Mouse (Mus musculus) intestine, embryonic 15.5 days (tissue): ENCODE results near the gene Ric1. TPM values are rescaled to one million over a fixed set of nuclear protein-coding genes. Genes with fewer than 3 reads are reported as not detected.
"Not testable (repeated sequence)": the region's sequence is repeated elsewhere in the genome, so short reads cannot be mapped to it uniquely, and the experiment has no call there.

Experiments
- ATAC-seq: fragments of 200-750 bp; cut with Nextera tagmentation; 2 replicates; pipeline ENCODE4 v1.8.0; 2017; ENCODE audit warnings: moderate TSS enrichment, moderate library complexity
- H3K27ac ChIP-seq: fragments of 300-500 bp; sonication (generic); 2 replicates; pipeline ENCODE4 v1.5.1; 2015; ENCODE audit warnings: mild to moderate bottlenecking, inconsistent platforms
- H3K27me3 ChIP-seq: fragments of 300-500 bp; sonication (generic); replicated peaks from 2 replicates; pipeline ENCODE4 v1.6.1; 2015; ENCODE audit warnings: inconsistent platforms
- H3K36me3 ChIP-seq: fragments of 300-500 bp; sonication (generic); 2 replicates; pipeline ENCODE4 v1.6.1; 2015; ENCODE audit warnings: inconsistent platforms
- H3K4me1 ChIP-seq: fragments of 300-500 bp; sonication (generic); replicated peaks from 2 replicates; pipeline ENCODE4 v1.6.1; 2015; ENCODE audit warnings: inconsistent platforms
- H3K4me2 ChIP-seq: fragments of 300-500 bp; sonication (generic); replicated peaks from 2 replicates; pipeline ENCODE4 v1.6.1; 2015; ENCODE audit warnings: mild to moderate bottlenecking, inconsistent platforms
- H3K4me3 ChIP-seq: fragments of 300-500 bp; sonication (generic); replicated peaks from 2 replicates; pipeline ENCODE4 v1.5.1; 2015; ENCODE audit warnings: inconsistent platforms
- H3K9ac ChIP-seq: fragments of 300-500 bp; sonication (generic); 2 replicates; pipeline ENCODE4 v1.6.1; 2015; ENCODE audit warnings: inconsistent platforms
- H3K9me3 ChIP-seq: fragments of 300-500 bp; sonication (generic); 2 replicates; pipeline ENCODE4 v1.6.1; 2016; ENCODE audit warnings: inconsistent platforms
- WGBS: fragments of 180-500 bp; shearing (Covaris S2); methylation state at CpG from one replicate; pipeline ENCODE4 v1.1.7; 2015; 5-methylcytosine and 5-hydroxymethylcytosine counted together
- polyA plus RNA-seq: library from polyadenylated mRNA; unstranded; fragments of >200 nt; fragmentation: Nextera tagmentation; extraction: Ambion mirVana; gene quantifications from 2 replicates; pipeline ENCODE4 v1.2.1, GENCODE M21; 2015

The Ric1 gene
- polyA plus RNA-seq, 1 experiment from 2014 or later: 12.3 TPM

DNA sequence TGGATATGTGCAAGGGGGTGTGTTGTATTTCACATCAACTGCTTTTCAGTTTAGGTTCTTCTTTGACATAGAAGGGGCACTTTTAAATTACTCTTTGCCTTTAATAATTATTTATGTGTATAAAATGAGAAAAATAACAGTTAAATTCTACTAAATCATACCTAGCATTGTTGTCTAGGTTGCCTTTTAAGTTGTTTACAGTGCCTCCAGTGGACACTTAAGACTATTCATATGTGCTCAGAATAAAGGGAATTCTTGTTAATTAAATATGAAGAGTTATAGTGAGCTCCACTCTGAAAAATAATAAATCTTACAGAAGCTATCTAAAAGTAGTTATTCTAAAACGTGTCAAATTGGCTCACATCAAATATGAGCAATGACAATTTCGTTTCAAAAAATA lies 28.5 kb downstream of the Ric1 start:
- no peaks in the 10 kb centered on the region for H3K36me3 ChIP-seq
- H3K9ac ChIP-seq: no peak overlapping the region
- H3K27me3 ChIP-seq: no peaks in the 10 kb centered on the region
- ATAC-seq: no peak
- H3K4me3 ChIP-seq: no peak overlapping the region
- WGBS: 88% methylated on average over 2 of the region's 2 CpGs
- H3K4me1 ChIP-seq: no peaks in the 10 kb centered on the region
- no peaks in the 10 kb centered on the region for H3K9me3 ChIP-seq
- H3K4me2 ChIP-seq: no peak overlapping the region
- H3K27ac ChIP-seq: no peak overlapping the region

DNA sequence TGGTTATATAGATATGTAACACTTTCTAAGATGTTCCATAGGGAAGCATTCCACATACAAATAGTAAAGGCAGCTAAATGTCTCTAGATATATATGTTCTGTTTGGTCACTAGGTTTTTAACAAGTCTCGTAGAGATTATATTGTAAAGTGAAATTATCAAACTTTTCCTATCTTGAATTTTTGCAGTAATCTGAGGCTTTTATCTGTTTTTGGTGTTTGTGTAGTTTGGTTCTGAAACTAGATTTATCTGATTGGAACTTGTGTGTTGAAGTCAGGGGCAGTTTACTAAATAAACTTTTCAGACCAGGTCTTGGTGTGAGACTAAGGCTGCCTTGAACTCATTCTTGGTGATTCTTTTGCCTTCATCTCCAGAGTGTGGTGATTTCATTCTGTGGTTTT lies 29.0 kb downstream of the Ric1 start:
- Histone ChIP-seq H3K4me2 (no peak overlapping the region), H3K4me1 (no peaks in the 10 kb centered on the region), H3K36me3 (no peaks in the 10 kb centered on the region), H3K4me3 (no peak overlapping the region), H3K27ac (no peak overlapping the region), H3K9ac (no peak overlapping the region), H3K27me3 (no peaks in the 10 kb centered on the region), H3K9me3 (no peaks in the 10 kb centered on the region)
- WGBS: 93% methylated on average over 1 of the region's 1 CpGs
- no peak for ATAC-seq

GRCm38 (mm10) chr19:29551980-29552379 lies 29.9 kb downstream of the Ric1 start:
- not testable (repeated sequence) for H3K36me3 ChIP-seq
- WGBS: 79% methylated on average over 1 of the region's 1 CpGs

GRCm38 (mm10) chr19:29557171-29557845 lies 35.2 kb downstream of the Ric1 start:
- not testable (repeated sequence) for H3K4me2 ChIP-seq, H3K4me1 ChIP-seq, H3K36me3 ChIP-seq, H3K27me3 ChIP-seq, ATAC-seq, H3K27ac ChIP-seq, H3K4me3 ChIP-seq, H3K9me3 ChIP-seq, H3K9ac ChIP-seq
- WGBS: 92% methylated on average over 7 of the region's 7 CpGs

More at GRCm38 (mm10) chr19:29551980-29552379, 29.9 kb downstream of the Ric1 start:
- not testable (repeated sequence) for H3K4me2 ChIP-seq, H3K4me1 ChIP-seq, ATAC-seq, H3K9me3 ChIP-seq, H3K27me3 ChIP-seq, H3K9ac ChIP-seq, H3K4me3 ChIP-seq, H3K27ac ChIP-seq

- no peaks in the 10 kb centered on the region for H3K27me3 ChIP-seq
- H3K4me1 ChIP-seq: no peaks in the 10 kb centered on the region
- no peaks in the 10 kb centered on the region for H3K9me3 ChIP-seq
- H3K27ac ChIP-seq: no peak overlapping the region
- H3K36me3 ChIP-seq: no peaks in the 10 kb centered on the region
- no peak overlapping the region for H3K4me3 ChIP-seq
- no peak overlapping the region for H3K9ac ChIP-seq
- WGBS: 72% methylated on average over 4 of the region's 4 CpGs
- H3K4me2 ChIP-seq: no peak overlapping the region
- no peak for ATAC-seq
Observed at GRCm38 (mm10) chr19:29562166-29562565, 40.1 kb downstream of the Ric1 start.

DNA sequence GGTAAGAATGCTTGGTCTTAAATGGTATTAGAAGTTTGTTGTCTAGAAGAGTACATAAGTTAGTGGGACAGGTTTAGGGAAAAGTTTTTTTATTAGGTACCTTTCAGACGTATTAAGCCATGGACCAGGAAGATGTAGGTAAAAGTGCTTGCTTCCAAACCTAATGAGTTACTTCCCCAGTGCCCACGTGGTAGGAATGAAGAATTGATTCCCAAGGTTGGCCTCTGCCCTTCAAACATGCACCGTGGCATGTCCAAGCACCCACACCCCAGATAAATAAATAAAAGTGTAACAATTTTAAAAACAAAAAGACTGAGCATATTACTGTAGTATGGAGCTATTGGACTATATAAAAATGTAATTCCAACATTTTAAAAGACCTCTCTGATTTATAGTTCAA lies 40.5 kb downstream of the Ric1 start:
- Histone ChIP-seq H3K4me1 (no peaks in the 10 kb centered on the region), H3K4me3 (no peak overlapping the region), H3K4me2 (no peak overlapping the region), H3K27me3 (no peaks in the 10 kb centered on the region), H3K27ac (no peak overlapping the region), H3K9me3 (no peaks in the 10 kb centered on the region), H3K9ac (no peak overlapping the region), H3K36me3 (no peaks in the 10 kb centered on the region)
- no peak for ATAC-seq
- 52% methylated on average over 3 of the region's 3 CpGs for WGBS

DNA sequence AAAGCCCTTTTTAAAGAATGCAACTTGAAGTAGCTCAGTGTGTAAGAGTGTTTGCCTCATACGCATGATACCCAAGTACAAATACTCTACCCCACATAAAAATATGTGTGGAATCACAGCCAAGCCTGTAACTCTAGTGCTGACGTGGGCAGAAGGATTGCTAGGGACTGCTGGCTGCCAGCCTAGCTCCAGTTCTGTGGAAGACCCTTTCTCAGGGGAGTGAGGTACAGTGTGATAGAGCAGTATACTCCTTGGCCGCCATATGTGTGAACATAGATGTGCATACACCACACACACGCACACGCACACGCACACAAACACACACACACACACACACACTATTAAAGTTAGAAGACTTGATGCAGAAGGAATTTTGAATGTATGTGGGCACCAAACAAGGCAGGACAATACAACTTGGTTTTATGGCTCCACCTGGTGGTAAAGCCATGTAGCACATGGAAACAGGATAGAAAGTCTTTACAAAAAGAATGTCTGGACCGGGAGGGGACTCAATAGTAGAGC lies 41.2 kb downstream of the Ric1 start:
- no peaks in the 10 kb centered on the region for H3K27me3 ChIP-seq
- peak; percentile 63 for ATAC-seq
- H3K9me3 ChIP-seq: no peaks in the 10 kb centered on the region
- WGBS: 70% methylated on average over 7 of the region's 7 CpGs
- no peak overlapping the region for H3K4me2 ChIP-seq
- H3K27ac ChIP-seq: no peak overlapping the region
- no peaks in the 10 kb centered on the region for H3K36me3 ChIP-seq
- H3K9ac ChIP-seq: no peak overlapping the region
- no peaks in the 10 kb centered on the region for H3K4me1 ChIP-seq
- no peak overlapping the region for H3K4me3 ChIP-seq

DNA sequence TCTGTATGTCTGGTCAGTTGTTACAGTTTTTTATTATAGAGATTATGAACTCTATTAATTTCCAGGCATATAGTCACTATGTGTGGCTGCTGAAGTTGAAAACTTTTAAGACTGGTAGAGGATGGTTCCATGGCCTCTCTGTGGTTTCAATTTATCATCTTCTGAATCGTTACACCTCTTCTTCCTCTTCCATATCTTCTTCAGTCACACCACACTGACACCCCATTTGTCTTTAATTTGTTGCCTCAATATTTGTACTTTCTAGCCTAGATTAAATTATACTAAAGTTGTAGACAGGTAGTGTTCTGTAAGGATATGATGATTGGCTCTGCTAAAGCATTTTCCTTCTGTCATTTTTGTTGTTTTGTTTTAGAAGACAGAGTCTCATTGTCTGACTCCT lies 44.4 kb downstream of the Ric1 start:
- no peaks in the 10 kb centered on the region for H3K4me1 ChIP-seq

GRCm38 (mm10) chr19:29582439-29582838 lies 60.4 kb downstream of the Ric1 start:
- Histone ChIP-seq H3K27me3 (no peaks in the 10 kb centered on the region), H3K4me3 (no peak overlapping the region), H3K9ac (no peak overlapping the region), H3K36me3 (peaks cover 6% of the 10 kb centered on the region; the same call in 1 of the 2 replicates), H3K9me3 (no peaks in the 10 kb centered on the region), H3K27ac (no peak overlapping the region), H3K4me2 (no peak overlapping the region), H3K4me1 (no peaks in the 10 kb centered on the region)
- 69% methylated on average over 2 of the region's 2 CpGs for WGBS
- ATAC-seq: 0 out of 2 replicates have a peak, but pooled peaks have one; percentile 58

More for the DNA sequence above, 44.4 kb downstream of the Ric1 start:
- Histone ChIP-seq H3K9ac (no peak overlapping the region), H3K4me3 (no peak overlapping the region), H3K9me3 (no peaks in the 10 kb centered on the region), H3K36me3 (peaks cover 8% of the 10 kb centered on the region; the same call in 1 of the 2 replicates), H3K27me3 (no peaks in the 10 kb centered on the region), H3K4me2 (no peak overlapping the region), H3K27ac (no peak overlapping the region)
- 88% methylated on average over 1 of the region's 1 CpGs for WGBS
- no peak for ATAC-seq

DNA sequence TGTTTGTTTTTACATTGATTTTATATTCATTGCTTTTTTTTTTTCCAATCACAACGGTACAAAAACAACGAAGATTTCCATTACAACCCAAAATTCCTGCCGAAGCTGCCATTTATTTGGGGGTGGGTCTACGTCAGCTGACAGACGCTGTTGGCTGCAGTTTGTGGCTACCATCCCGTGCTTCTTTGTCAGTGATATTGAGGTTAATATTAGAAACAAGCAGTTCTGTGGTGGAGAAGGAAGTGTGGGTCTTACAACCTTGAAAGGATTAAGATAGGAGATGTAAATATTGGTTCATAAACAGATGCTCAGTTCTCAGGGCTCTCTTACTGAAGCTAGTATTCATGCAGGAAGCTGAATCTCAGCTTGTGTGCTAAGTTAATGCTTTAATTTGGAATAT lies 61.7 kb downstream of the Ric1 start:
- Histone ChIP-seq H3K4me2 (no peak overlapping the region), H3K27me3 (no peaks in the 10 kb centered on the region), H3K4me1 (no peaks in the 10 kb centered on the region), H3K9ac (no peak overlapping the region), H3K9me3 (no peaks in the 10 kb centered on the region), H3K4me3 (no peak overlapping the region), H3K36me3 (peaks cover 11% of the 10 kb centered on the region; the same call in 1 of the 2 replicates), H3K27ac (no peak overlapping the region)
- 0 out of 2 replicates have a peak, but pooled peaks have one; percentile 51 for ATAC-seq
- 73% methylated on average over 6 of the region's 6 CpGs for WGBS

DNA sequence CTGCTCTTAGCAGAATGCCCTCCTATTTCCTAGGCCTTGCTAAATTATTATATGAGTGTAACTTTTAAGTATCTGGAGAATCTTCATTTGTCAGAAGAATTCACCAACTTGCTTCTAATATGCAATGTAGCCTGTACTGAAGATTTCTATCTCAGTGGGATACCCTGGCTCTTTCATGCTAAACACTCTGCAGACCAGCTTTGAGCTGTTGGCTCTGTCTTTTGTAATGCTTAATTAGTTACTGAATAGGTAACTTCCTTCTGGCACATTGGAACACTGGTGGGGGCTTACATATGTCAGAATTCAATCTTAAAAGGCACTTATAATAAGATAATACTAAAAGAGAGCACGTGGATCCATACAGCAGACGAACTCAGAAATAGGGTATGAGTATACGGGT lies 71.7 kb downstream of the Ric1 start:
- peaks cover 14% of the 10 kb centered on the region for H3K36me3 ChIP-seq
- H3K4me2 ChIP-seq, H3K4me1 ChIP-seq, H3K27me3 ChIP-seq, H3K9ac ChIP-seq, ATAC-seq, H3K9me3 ChIP-seq, H3K4me3 ChIP-seq, H3K27ac ChIP-seq: not testable (repeated sequence)
- WGBS: 84% methylated on average over 3 of the region's 3 CpGs

DNA sequence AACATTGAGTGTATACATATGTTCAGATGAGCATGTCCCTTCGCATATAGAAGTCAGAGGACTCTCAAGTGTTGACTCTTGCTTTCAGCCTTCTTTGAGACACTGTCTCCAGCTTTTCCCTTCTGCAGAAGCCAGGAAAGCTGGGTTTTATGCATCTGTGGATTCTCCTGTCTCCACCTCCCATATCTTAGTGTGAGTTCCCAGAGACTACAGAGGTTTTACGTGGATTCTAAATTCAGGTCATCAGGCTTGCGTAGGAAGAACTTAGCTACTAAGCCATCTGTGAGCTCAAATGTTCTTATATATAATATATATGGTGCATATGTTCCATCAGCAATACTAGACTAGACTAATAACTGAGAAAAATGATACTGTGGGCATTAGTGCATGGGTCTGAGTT lies 74.2 kb downstream of the Ric1 start:
- H3K36me3 ChIP-seq: peaks cover 17% of the 10 kb centered on the region
- WGBS: 91% methylated on average over 3 of the region's 3 CpGs
- no peak overlapping the region for H3K4me2 ChIP-seq
- H3K4me1 ChIP-seq: no peaks in the 10 kb centered on the region
- H3K4me3 ChIP-seq: no peak overlapping the region
- no peaks in the 10 kb centered on the region for H3K27me3 ChIP-seq
- ATAC-seq: no peak
- H3K27ac ChIP-seq: no peak overlapping the region
- no peak overlapping the region for H3K9ac ChIP-seq
- H3K9me3 ChIP-seq: no peaks in the 10 kb centered on the region

DNA sequence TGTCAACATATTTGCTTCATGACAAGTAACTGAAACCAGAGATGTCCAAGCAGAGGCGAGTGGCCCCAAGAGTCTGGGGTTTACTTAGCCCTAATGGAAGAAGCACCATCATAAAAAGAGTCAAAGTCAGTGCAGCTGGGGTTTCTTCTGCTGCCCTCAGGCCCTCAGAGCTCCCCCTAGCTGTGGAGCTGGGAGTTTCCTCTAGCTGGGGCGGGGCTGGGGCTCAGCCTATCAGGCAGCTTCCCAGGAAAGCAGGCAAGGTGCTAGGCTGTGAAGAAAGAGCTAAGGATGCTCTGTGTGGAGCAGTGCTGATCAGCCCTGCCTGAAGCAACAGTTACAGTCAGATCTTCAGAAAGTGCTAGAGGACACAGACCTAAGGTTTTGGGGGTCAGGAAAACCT lies 74.9 kb downstream of the Ric1 start:
- Histone ChIP-seq H3K4me2 (no peak overlapping the region), H3K27me3 (no peaks in the 10 kb centered on the region), H3K9me3 (no peaks in the 10 kb centered on the region), H3K4me1 (no peaks in the 10 kb centered on the region), H3K9ac (no peak overlapping the region), H3K4me3 (no peak overlapping the region), H3K27ac (no peak overlapping the region), H3K36me3 (peaks cover 17% of the 10 kb centered on the region)
- ATAC-seq: no peak
- WGBS: 96% methylated on average over 2 of the region's 2 CpGs
